36 mouse cellular contexts compared by ENCODE assay signal in genomic region chr5:139976584-139976983, GRCm38 (mm10).
"Had no signal": no experiment of that assay in that cellular context is flagged by ENCODE, and none has a peak within 500 bp of the region (broad histone marks: within the 10 kb centered on the region; RNA-seq: fewer than 3 reads in every experiment).

No protein-coding gene starts in this region.

- ATAC-seq: hindbrain, embryonic 16.5 days; hindbrain, postnatal 0 days; inflammation-experienced regulatory T-cells, adult 6 months; intestine, embryonic 15.5 days; intestine, embryonic 16.5 days; intestine, postnatal 0 days had no signal

- H3K4me1 ChIP-seq: heart, embryonic 10.5 days; heart, embryonic 12.5 days; heart, embryonic 13.5 days; heart, embryonic 15.5 days; kidney, embryonic 15.5 days had no signal

- H3K9me3 ChIP-seq: heart, embryonic 10.5 days; heart, embryonic 12.5 days; heart, embryonic 13.5 days; heart, embryonic 15.5 days; hindbrain, embryonic 10.5 days; hindbrain, embryonic 12.5 days; hindbrain, embryonic 13.5 days; hindbrain, embryonic 15.5 days; intestine, embryonic 15.5 days; kidney, embryonic 15.5 days had no signal

- H3K36me3 ChIP-seq: heart, embryonic 10.5 days; heart, embryonic 12.5 days; heart, embryonic 13.5 days; heart, embryonic 15.5 days; hindbrain, embryonic 10.5 days; hindbrain, embryonic 12.5 days; hindbrain, embryonic 15.5 days; intestine, embryonic 15.5 days; kidney, embryonic 15.5 days had no signal

- H3K9ac ChIP-seq: heart, embryonic 12.5 days; heart, embryonic 13.5 days; heart, embryonic 15.5 days; hindbrain, embryonic 12.5 days; hindbrain, embryonic 13.5 days; hindbrain, embryonic 14.5 days; hindbrain, embryonic 15.5 days; intestine, embryonic 15.5 days; kidney, embryonic 15.5 days had no signal

- H3K4me3 ChIP-seq: heart, embryonic 10.5 days; heart, embryonic 12.5 days; heart, embryonic 13.5 days; heart, embryonic 15.5 days; hindbrain, embryonic 10.5 days; hindbrain, embryonic 12.5 days; hindbrain, embryonic 13.5 days; hindbrain, embryonic 15.5 days; intestine, embryonic 15.5 days; kidney, embryonic 15.5 days; layer of hippocampus, adult 2 months; left cerebral cortex, adult 2 months had no signal

- H3K27ac ChIP-seq: heart, embryonic 10.5 days; heart, embryonic 13.5 days; heart, embryonic 15.5 days; hindbrain, embryonic 10.5 days; hindbrain, embryonic 12.5 days; hindbrain, embryonic 13.5 days; hindbrain, embryonic 14.5 days; hindbrain, embryonic 15.5 days; hindbrain, postnatal 0 days; intestine, embryonic 15.5 days; kidney, embryonic 15.5 days; kidney, postnatal 0 days; layer of hippocampus, adult 2 months; left cerebral cortex, adult 2 months had no signal

- H3K4me2 ChIP-seq: heart, embryonic 11.5 days; heart, embryonic 12.5 days; heart, embryonic 13.5 days; heart, embryonic 15.5 days; hindbrain, embryonic 12.5 days; hindbrain, embryonic 13.5 days; hindbrain, embryonic 14.5 days; hindbrain, embryonic 15.5 days; intestine, embryonic 15.5 days; kidney, embryonic 15.5 days had no signal

- DNase-seq: heart, postnatal 10 days; heart, postnatal 14 days; heart, postnatal 36 days; heart, postnatal 4 days; kidney, adult 11 months; kidney, adult 18-20 months; kidney, adult 2 months; kidney, adult 8-10 months; kidney, adult 9 months; kidney, postnatal 10 days; kidney, postnatal 14 days; kidney, postnatal 25 days; kidney, postnatal 36 days; kidney, postnatal 4 days; layer of hippocampus, adult 9-11 months; layer of hippocampus, postnatal 36 days had no signal
